Mouse (Mus musculus): Measurements from ENCODE around the gene Afap1.

The Afap1 gene

DNA sequence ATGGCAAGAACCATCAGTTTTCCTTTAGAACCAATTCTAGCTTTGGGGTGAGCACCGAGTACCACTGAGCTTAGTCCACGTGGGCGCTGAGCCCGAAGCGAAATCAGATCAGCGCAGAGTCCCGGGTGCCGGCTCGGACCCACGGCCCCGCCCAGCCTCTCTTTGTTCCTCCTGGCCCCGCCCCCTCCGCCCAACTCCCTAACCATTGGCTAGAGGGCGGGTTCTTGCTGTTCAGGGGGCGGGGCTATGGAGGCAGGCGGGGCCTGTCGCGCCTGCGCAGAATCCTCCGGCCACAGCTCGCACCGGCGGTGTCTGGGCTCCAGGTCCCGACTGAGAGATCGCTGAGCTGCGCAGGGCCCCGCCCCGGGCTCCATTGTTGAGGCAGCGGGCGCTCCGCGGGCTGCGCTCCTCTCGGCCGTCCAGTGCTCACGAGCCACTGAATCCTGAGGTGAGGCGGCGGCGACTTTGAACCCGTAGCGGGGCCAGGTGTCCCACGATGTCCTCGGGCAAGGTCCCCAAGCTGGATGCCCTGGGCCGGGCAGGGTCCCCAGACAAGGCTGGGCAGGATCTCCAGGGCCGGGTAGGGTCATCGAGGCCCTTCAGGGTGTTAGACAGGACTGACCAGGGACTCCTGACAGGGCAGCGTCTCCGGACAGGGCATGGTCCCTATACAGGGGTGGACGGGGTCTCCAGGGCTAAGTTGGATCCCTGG, at the start of gene Afap1:
Afap1 (plus strand) TSS at position 227 of the 712 bp plus-strand sequence.
- DNase-seq = peak; percentile 99

- no peak for DNase-seq
Measured at GRCm38 (mm10) chr5:35851485-35851884, 41.6 kb upstream of the Afap1 start.

DNA sequence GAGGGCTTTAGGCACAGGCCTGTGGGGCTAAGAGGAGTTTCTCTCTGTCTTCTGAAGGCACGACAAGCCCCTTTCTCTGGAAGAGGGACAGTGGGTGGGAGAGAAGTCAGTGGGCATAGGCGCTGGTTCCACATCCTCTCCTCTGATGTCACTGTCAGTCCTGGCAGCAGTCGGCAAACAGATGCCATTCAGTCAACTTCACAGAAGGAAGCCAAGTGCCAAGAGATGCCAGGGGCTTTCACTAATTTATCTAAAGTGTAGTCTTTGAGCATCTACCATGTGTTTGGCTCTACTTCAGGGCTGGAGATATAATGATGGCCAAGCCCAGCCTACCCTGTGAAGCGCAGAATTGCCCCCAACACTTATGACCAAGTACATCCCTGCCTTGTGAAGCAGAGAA, 39.7 kb upstream of the Afap1 start:
- DNase-seq = no peak

DNA sequence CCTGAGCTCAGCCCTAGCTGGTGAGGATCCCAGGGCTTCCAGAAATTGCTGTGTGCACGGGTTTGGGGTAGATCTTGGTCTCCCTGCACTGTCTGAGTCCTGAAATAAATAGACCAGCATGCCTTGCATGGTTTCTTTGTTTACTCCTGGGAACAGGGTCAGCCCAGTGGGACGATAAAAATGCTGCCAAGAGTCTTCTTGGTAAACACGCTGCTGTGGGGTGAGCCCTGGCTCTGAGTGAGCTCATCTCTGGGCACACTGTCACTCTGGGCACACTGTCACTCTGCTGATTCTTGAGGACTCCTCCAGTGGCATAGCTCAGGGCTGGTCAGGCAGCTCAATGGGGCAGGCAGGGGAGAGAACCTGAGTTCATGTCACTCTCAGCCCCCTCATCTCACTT, 36.9 kb upstream of the Afap1 start:
- no peak for DNase-seq

DNA sequence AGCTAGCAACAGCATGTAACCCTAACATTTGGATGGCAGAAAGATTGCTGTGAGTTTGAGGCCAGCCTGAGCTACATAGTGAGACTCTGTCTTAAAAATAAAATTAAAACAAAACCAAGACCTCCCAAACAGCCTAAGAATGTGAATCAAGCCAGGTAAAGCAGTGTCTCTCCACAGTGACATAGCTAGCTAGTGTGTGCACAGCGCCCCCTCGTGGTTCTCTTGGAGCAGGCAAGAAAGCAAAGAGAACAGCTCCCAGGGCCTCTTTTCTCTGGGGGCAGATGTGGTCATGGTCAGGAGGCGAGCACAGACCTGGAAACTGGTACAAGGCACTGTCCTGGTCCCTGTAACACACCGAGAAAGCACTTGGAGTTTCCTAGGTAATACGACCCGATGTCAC, 35.0 kb upstream of the Afap1 start:
- peak; percentile 82 for DNase-seq

- no peak for DNase-seq
Measured at GRCm38 (mm10) chr5:35861456-35861855, 31.7 kb upstream of the Afap1 start.

DNA sequence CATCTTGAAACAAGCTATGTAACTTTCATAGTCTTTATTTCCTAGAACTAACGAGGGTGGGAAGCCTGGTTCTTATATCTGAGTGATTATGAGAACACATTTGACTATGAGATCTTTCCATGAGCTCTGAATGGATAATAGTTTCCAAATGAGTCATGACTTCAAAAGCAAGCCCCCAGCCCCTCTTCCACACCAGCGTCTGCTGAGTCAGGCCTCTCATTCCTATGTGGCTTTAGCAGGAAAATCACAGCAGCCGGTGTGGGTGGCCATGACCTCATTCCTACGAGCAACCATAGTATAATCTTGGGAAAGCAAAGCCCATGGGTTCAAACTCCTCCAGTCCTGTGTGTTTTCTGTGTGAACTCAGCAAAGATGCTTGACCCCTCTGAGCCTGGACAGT, 23.1 kb upstream of the Afap1 start:
- no peak for DNase-seq

- DNase-seq = peak; percentile 62
Measured at GRCm38 (mm10) chr5:35870408-35871012, 22.6 kb upstream of the Afap1 start.

DNA sequence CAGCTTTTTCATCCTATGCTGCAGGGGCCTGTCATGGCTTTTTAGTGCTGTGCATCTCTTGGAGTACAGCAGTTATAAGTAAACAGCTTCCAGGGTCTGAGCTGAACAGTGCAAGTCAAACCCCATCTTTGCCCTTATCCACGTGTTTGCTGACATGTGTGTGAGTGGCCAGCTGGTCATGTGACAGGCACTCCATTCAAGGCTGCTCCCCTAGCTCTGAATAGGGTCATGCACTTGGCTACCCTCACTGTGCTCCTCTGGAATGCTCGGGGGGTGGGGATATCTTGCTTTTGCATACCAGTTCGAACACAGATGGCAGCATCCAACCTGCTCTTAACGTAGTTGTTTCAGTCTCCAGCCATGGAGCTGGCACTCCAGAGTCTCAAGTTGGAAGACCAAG, 19.7 kb upstream of the Afap1 start:
- DNase-seq = no peak

GRCm38 (mm10) chr5:35876236-35876635, 16.9 kb upstream of the Afap1 start:
- DNase-seq = no peak

DNA sequence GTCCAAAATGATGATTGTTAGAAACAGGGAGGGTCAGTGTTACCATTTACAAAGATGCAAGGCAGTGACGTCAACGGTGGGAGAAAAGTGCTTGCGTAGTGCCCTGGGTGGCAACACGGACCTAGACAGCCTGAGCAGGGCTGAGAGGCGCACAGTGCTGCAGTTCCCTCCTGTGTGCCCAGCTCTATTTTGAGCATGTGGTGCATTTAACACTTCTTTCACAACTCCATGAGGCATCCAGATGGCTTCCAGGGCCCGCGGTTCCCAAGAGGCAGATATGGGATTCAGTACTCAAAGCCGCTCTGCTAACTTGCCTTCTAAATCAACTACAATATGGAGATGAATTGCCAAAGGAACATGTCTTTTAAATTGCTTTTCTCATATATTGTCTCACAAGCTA, 13.9 kb upstream of the Afap1 start:
- peak; percentile 56 for DNase-seq

- DNase-seq = no peak
Measured at GRCm38 (mm10) chr5:35882391-35882790, 10.7 kb upstream of the Afap1 start.

GRCm38 (mm10) chr5:35884262-35884661, 8.9 kb upstream of the Afap1 start:
- DNase-seq = peak; percentile 65

- no peak for DNase-seq
Measured at GRCm38 (mm10) chr5:35884689-35885088, 8.4 kb upstream of the Afap1 start.

DNA sequence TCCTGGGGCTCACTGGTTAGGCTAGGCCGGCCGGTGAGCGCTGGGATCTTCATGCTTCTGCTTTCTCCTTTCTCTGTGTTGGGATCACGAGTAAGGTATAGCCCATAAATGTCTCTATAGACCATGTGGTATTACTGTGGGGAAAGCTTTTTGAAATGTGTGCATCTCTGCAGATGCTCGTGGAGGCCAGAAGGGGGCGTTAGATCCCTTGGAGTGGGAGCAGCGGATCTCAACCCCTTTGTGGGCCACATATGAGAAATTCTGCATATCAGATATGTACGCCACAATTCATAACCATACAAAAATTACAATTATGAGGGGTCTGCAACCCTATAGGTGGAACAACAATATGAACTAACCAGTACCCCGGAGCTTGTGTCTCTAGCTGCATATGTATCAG, 4.2 kb upstream of the Afap1 start:
- no peak for DNase-seq

DNA sequence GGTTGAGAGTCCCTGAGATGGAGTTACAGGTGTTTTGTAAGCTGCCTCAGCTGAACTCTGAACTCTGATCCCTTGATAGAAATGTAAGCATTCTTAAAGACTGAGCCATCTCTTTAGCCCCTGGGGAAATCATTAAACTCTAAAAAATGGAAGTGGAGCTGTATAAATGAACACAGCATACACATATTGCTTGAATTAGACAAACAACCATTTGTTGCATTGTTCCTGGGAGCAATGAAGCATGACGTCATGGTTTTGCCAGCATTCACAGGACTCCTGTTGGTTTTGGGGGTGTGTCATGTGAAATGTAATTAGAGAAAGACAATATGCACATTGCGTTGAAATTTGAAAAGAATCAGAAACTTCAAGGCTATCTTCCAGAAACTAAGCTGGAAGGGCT, 3.5 kb upstream of the Afap1 start:
- no peak for DNase-seq

DNA sequence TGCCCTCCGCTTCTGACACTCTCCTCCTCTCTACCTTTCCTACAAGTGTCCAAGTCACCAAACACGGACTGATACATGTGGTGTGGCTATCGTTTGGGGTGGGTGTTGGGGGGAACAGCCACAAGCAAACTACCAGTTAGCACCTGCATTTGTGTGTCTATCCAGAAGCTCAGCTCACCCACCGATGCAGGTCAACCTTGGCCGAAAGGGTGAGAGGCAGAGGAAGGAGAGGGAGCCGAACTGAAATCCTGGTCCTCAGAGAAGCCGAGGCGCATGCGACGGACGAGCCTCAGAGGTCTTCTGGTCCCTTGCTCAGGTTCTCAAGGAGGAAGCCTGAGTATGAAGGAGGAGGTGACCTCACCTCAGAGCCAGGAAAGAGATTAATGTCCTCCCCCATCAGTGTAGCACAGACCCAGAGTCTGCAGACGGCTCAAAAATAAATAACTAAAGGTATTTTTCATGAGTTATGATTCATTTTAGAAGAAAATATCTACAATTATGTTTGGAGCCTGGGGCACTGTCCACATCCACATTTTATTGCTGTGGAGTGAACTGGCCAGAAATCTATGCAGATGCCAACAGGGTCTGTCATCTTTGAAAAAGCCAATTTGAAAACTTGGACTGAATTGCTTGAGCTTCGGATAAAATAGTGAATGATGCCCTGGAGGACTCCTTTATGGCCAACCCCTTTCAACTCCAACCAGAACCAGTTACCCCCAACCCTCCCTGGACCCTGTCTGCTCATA, 2.0 kb upstream of the Afap1 start:
- DNase-seq = no peak

GRCm38 (mm10) chr5:35892363-35892762, 756 bp upstream of the Afap1 start:
- no peak for DNase-seq

GRCm38 (mm10) chr5:35893805-35894260, 714 bp downstream of the Afap1 start:
- DNase-seq = peak; percentile 62

- no peak for DNase-seq
Measured at GRCm38 (mm10) chr5:35894295-35895047, 1.4 kb downstream of the Afap1 start.

DNA sequence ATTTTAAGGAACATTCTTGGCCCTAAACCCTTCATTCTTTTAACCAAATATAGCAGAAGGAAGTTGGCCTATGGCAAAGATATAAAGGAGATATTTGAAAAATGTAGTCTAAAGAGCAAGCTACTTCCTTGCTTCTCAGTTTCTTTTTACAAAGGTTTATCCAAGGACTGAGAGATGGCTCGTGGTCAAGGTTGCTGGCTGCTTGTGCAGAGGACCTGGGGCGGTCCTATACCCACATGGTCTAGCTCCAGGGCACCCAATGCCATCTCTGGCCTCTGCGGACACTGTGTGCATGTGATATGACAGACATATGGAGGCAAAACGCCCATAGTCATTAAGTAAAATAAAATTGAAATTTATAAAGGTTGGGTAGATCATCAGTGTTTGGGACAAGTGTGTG, 2.8 kb downstream of the Afap1 start:
- DNase-seq = no peak

DNA sequence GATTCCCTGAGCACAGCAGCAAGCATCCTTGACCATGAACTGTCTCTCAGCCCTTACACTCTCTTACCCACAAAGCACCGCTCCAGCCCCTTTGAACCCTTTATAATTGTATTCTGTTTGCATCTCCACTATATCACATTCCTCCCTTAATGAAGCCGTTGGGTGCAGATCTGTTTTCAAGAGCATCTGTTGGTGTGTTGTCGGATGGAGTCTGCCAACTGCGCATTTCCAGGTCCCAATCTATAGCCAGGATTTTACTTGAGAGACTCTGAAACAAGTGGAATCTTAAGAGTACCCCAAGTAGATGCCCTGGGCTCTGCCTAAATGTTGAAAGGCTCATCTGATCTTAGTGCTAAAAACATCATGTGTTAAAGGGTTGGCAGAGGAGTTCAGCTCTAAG, 3.4 kb downstream of the Afap1 start:
- no peak for DNase-seq

GRCm38 (mm10) chr5:35897147-35897546, 4.0 kb downstream of the Afap1 start:
- DNase-seq = no peak
